Mouse (Mus musculus) cerebellum, adult 9-10 months (tissue): ENCODE data around the gene Scgn.

Source experiments
- DNase-seq: peaks from one replicate; pipeline ENCODE4 v3.0.0; 2022

Gene Scgn

GRCm38 (mm10) chr13:23934211-23934520, 56.8 kb downstream of the Scgn start, which contains the start of gene Hist1h2aa:
Hist1h2aa (plus strand) TSS chr13:23934462.
- DNase-seq = no peak

- no peak for DNase-seq
Measured at GRCm38 (mm10) chr13:23933421-23934210, 57.4 kb downstream of the Scgn start, which contains the start of gene Hist1h2ba. Hist1h2ba (minus strand) TSS chr13:23934156.

- no peak for DNase-seq
Measured at GRCm38 (mm10) chr13:23930904-23931303, 60.1 kb downstream of the Scgn start.

GRCm38 (mm10) chr13:23930461-23930860, 60.6 kb downstream of the Scgn start:
- no peak for DNase-seq

GRCm38 (mm10) chr13:23928637-23929036, 62.4 kb downstream of the Scgn start:
- no peak for DNase-seq

GRCm38 (mm10) chr13:23925792-23926191, 65.2 kb downstream of the Scgn start:
- no peak for DNase-seq

- DNase-seq = no peak
Measured at GRCm38 (mm10) chr13:23917674-23918073, 73.3 kb downstream of the Scgn start.

- DNase-seq = no peak
Measured at GRCm38 (mm10) chr13:23916132-23916531, 74.9 kb downstream of the Scgn start.

GRCm38 (mm10) chr13:23914376-23915167, 76.4 kb downstream of the Scgn start, which contains the start of gene Slc17a4:
Slc17a4 (minus strand) TSS chr13:23915009.
- DNase-seq = no peak

GRCm38 (mm10) chr13:23913791-23914306, 77.2 kb downstream of the Scgn start:
- no peak for DNase-seq

- no peak for DNase-seq
Measured at GRCm38 (mm10) chr13:23911335-23911734, 79.7 kb downstream of the Scgn start.

- no peak for DNase-seq
Measured at GRCm38 (mm10) chr13:23910121-23910520, 80.9 kb downstream of the Scgn start.

- DNase-seq = no peak
Measured at GRCm38 (mm10) chr13:23906906-23907305, 84.1 kb downstream of the Scgn start.
